Mouse (Mus musculus) MEL (cell line): ENCODE results near the gene Trim47. TPM values are rescaled to one million over a fixed set of nuclear protein-coding genes. Genes with fewer than 3 reads are reported as not detected.
"Not testable (repeated sequence)": the region's sequence is repeated elsewhere in the genome, so short reads cannot be mapped to it uniquely, and the experiment has no call there.

ENCODE experiments used
- DNase-seq: peaks from one replicate; pipeline ENCODE4 v3.0.0; 2011; ENCODE audit warnings: low read depth, low spot score
- H3K27ac ChIP-seq: 2 replicates; pipeline ENCODE4 v1.5.1; 2012; ENCODE audit warnings: low read depth, mild to moderate bottlenecking, control low read depth, low read length, moderate library complexity; ENCODE audit not compliant: control insufficient read depth
- H3K27me3 ChIP-seq, 2 experiments: fragments of 150-350 bp in 1 of 2; sonication (generic) in 1 of 2; 2 replicates each; pipeline ENCODE4 v1.6.1; 2012; ENCODE audit warnings: low read length in 2 of 2, mild to moderate bottlenecking in 2 of 2, improper control_type of control experiment in 1 of 2, moderate library complexity in 1 of 2; ENCODE audit not compliant: insufficient read depth in 2 of 2, control insufficient read depth in 1 of 2
- H3K36me3 ChIP-seq, 2 experiments: 2 replicates each; pipeline ENCODE4 v1.6.1; 2012 to 2014; ENCODE audit warnings: low read length in 2 of 2, improper control_type of control experiment in 1 of 2, inconsistent platforms in 1 of 2, mild to moderate bottlenecking in 1 of 2; ENCODE audit not compliant: insufficient read depth in 2 of 2, control insufficient read depth in 1 of 2
- H3K4me1 ChIP-seq, 2 experiments: fragments of 150-350 bp in 1 of 2; sonication (generic) in 1 of 2; 2 replicates each; pipeline ENCODE4 v1.6.1; 2012; ENCODE audit warnings: low read length in 2 of 2, improper control_type of control experiment in 1 of 2, mild to moderate bottlenecking in 1 of 2; ENCODE audit not compliant: insufficient read depth in 2 of 2, control insufficient read depth in 1 of 2
- H3K4me3 ChIP-seq, 2 experiments: fragments of 150-350 bp in 1 of 2; sonication (generic) in 1 of 2; 2 replicates each; pipeline ENCODE4 v1.5.1; 2012; ENCODE audit warnings: low read depth in 2 of 2, low read length in 2 of 2, mild to moderate bottlenecking in 2 of 2, moderate library complexity in 2 of 2, control low read depth in 1 of 2, improper control_type of control experiment in 1 of 2; ENCODE audit not compliant: control insufficient read depth in 1 of 2, insufficient read depth in 1 of 2
- H3K79me2 ChIP-seq: 2 replicates; pipeline ENCODE4 v1.6.1; 2012; ENCODE audit warnings: mild to moderate bottlenecking, low read length, moderate library complexity; ENCODE audit not compliant: control insufficient read depth, poor library complexity, insufficient read depth
- H3K9ac ChIP-seq: 2 replicates; pipeline ENCODE4 v1.6.1; 2012; ENCODE audit warnings: low read depth, mild to moderate bottlenecking, control low read depth, low read length, moderate library complexity; ENCODE audit not compliant: control insufficient read depth, poor library complexity, severe bottlenecking
- H3K9me3 ChIP-seq: fragments of 150-350 bp; sonication (generic); replicated peaks from 2 replicates; pipeline ENCODE4 v1.6.1; 2012; ENCODE audit warnings: mild to moderate bottlenecking, low read length, improper control_type of control experiment, moderate library complexity; ENCODE audit not compliant: insufficient read depth
- CHD1 ChIP-seq: IDR thresholded peaks from 2 replicates; pipeline ENCODE4 v1.6.1; 2012; ENCODE audit warnings: low read depth, mild to moderate bottlenecking, inconsistent platforms, low read length, improper control_type of control experiment
- CHD2 ChIP-seq: IDR thresholded peaks from 2 replicates; pipeline ENCODE4 v1.6.1; 2011; ENCODE audit warnings: low read length, improper control_type of control experiment
- CTCF ChIP-seq, 3 experiments: IDR thresholded peaks in 2 of 3; conservative IDR thresholded peaks in 1 of 3; 2 replicates each; pipeline ENCODE4 v1.5.1; 2011 to 2012; ENCODE audit warnings: low read length in 3 of 3, low read depth in 2 of 3, mild to moderate bottlenecking in 2 of 3, improper control_type of control experiment in 1 of 3, inconsistent platforms in 1 of 3, mixed read lengths in 1 of 3, moderate library complexity in 1 of 3; ENCODE audit not compliant: control insufficient read depth in 1 of 3, insufficient read depth in 1 of 3, poor library complexity in 1 of 3, severe bottlenecking in 1 of 3
- E2F4 ChIP-seq: IDR thresholded peaks from 2 replicates; pipeline ENCODE4 v1.6.1; 2011; ENCODE audit warnings: low read depth, low read length, improper control_type of control experiment, borderline replicate concordance
- ETS1 ChIP-seq: IDR thresholded peaks from 2 replicates; pipeline ENCODE4 v1.6.1; 2012; ENCODE audit warnings: low read depth, mild to moderate bottlenecking, inconsistent platforms, low read length, improper control_type of control experiment, moderate library complexity
- GABPA ChIP-seq: IDR thresholded peaks from 2 replicates; pipeline ENCODE4 v1.6.1; 2012; ENCODE audit warnings: low read depth, mild to moderate bottlenecking, inconsistent platforms, low read length, improper control_type of control experiment, moderate library complexity
- MEF2A ChIP-seq: IDR thresholded peaks from 2 replicates; pipeline ENCODE4 v1.6.1; 2014; ENCODE audit warnings: low read depth, mild to moderate bottlenecking, inconsistent platforms, low read length, improper control_type of control experiment; ENCODE audit not compliant: poor library complexity, insufficient replicate concordance, severe bottlenecking; ENCODE audit errors: extremely low read depth
- NELFE ChIP-seq: IDR thresholded peaks from 2 replicates; pipeline ENCODE4 v1.6.1; 2011; ENCODE audit warnings: low read depth, low read length, improper control_type of control experiment
- POLR2A ChIP-seq, 2 experiments: IDR thresholded peaks; 2 replicates each; pipeline ENCODE4 v1.6.1; 2011 to 2012; ENCODE audit warnings: low read length in 2 of 2, mild to moderate bottlenecking in 2 of 2, control low read depth in 1 of 2, improper control_type of control experiment in 1 of 2, low read depth in 1 of 2, moderate library complexity in 1 of 2; ENCODE audit not compliant: control insufficient read depth in 1 of 2, insufficient read depth in 1 of 2, poor library complexity in 1 of 2
- POLR2AphosphoS2 ChIP-seq: IDR thresholded peaks from 2 replicates; pipeline ENCODE4 v1.6.1; 2011; ENCODE audit warnings: low read length, improper control_type of control experiment
- RAD21 ChIP-seq: IDR thresholded peaks from 2 replicates; pipeline ENCODE4 v1.6.1; 2011; ENCODE audit warnings: mild to moderate bottlenecking, low read depth, low read length, improper control_type of control experiment
- RCOR1 ChIP-seq: IDR thresholded peaks from 2 replicates; pipeline ENCODE4 v1.6.1; 2012; ENCODE audit warnings: low read depth, mild to moderate bottlenecking, inconsistent platforms, low read length, improper control_type of control experiment
- SMC3 ChIP-seq: IDR thresholded peaks from 2 replicates; pipeline ENCODE4 v1.6.1; 2011; ENCODE audit warnings: low read depth, low read length, improper control_type of control experiment
- TBP ChIP-seq: IDR thresholded peaks from 2 replicates; pipeline ENCODE4 v1.8.0; 2011; ENCODE audit warnings: low read depth, low read length, improper control_type of control experiment
- USF2 ChIP-seq, 2 experiments: IDR thresholded peaks; 2 replicates each; pipeline ENCODE4 v1.6.1; 2011 to 2012; ENCODE audit warnings: improper control_type of control experiment in 2 of 2, low read length in 2 of 2, borderline replicate concordance in 1 of 2, inconsistent platforms in 1 of 2, low read depth in 1 of 2, mild to moderate bottlenecking in 1 of 2; ENCODE audit not compliant: insufficient read depth in 1 of 2
- polyA plus RNA-seq, 2 experiments: library from polyadenylated mRNA; stranded (reverse) in 1 of 2; unstranded in 1 of 2; fragments of >175 nt in 1 of 2; fragments of >200 nt in 1 of 2; gene quantifications; 2 replicates each; pipeline versions ENCODE4 v1.2.1 to v1.2.4; 2012; ENCODE audit warnings: low replicate concordance in 2 of 2, low read depth in 1 of 2; ENCODE audit not compliant: insufficient read length in 2 of 2, insufficient read depth in 1 of 2, missing spikeins in 1 of 2
- total RNA-seq: library from RNA; depleted of rRNA; stranded (reverse); fragments of 300-350 nt; gene quantifications from 2 replicates; pipeline ENCODE4 v1.2.3, GENCODE M21; 2012

Gene Trim47
- total and polyA plus RNA-seq, 3 experiments: 5.6 to 6.7 TPM; not detected in 1

DNA sequence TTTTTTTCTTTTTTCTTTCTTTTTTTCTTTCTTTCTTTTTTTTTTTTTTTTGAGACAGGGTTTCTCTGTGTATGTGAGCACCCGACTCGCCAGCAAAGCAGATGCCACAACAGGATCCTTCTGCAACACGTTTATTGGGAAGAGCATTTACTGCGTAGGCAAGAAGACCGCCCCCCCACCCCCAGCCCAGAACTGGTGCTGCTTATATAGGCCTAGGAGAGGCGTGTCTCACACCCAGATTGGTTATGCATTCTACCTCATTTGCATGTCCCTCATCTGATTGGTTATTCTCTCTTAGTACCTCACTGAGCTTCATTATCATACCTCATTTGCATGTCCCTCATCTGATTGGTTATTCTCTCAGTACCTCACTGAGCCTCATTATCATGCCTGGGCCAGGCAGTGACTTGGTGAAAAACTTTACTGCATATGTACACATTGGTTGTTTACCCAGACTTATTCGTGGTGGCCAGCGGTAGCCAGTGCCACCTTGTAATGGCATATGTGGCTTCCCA lies 5.2 kb downstream of the Trim47 start:
- not testable (repeated sequence) for H3K79me2 ChIP-seq, H3K9ac ChIP-seq, H3K27ac ChIP-seq, H3K9me3 ChIP-seq, H3K27me3 ChIP-seq, H3K4me3 ChIP-seq, H3K4me1 ChIP-seq
- peak; percentile 64 for DNase-seq
- TF ChIP-seq TBP (peak; percentile 80), POLR2A (IDR thresholded peaks at IDR 0.05; ENCODE audit: control insufficient read depth in 1 of 2, insufficient read depth in 1 of 2, low read depth in 1 of 2, low read length in 2 of 2, poor library complexity in 1 of 2) (peak in 1 of 2 experiments; percentile 42; a peak in 1 of 4 replicates)
- peaks cover 0 to 16% of the 10 kb centered on the region in 2 experiments; a peak in 2 of 4 replicates for H3K36me3 ChIP-seq

DNA sequence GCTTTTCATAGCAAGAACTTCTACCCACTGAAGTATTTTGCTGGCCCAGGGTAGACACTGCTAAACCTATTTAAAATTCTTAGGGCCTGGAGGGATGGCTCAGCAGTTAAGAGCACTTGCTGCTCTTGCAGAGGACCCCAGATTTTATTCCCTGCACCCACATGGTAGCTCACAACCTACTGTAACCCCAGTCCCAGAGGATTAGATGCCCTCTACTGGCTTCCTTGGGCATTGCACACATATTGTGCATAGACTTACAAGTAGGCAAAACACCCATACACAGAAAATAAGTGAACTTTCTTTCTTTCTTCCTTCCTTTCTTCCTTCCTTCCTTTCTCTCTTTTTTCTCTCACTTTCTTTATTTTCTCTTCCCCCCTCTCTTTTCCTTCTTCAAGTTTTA lies 9.2 kb downstream of the Trim47 start:
- peak; percentile 47 for TF ChIP-seq SMC3
- TF ChIP-seq CTCF (IDR thresholded peaks at IDR 0.05 in 2 of 3, conservative IDR thresholded peaks at IDR 0.05 in 1 of 3; ENCODE audit: control insufficient read depth in 1 of 3, insufficient read depth in 1 of 3, low read depth in 2 of 3, low read length in 3 of 3, poor library complexity in 1 of 3, severe bottlenecking in 1 of 3): peak; percentile 42 to 64 (median 59); a peak in 5 of 6 replicates
- peak; percentile 31 for TF ChIP-seq RAD21
- TF ChIP-seq MEF2A: no peak
- H3K4me1 ChIP-seq: no peaks in the 10 kb centered on the region
- no peaks in the 10 kb centered on the region for H3K79me2 ChIP-seq
- peak; percentile 73 for DNase-seq
- H3K4me3 ChIP-seq: no peak overlapping the region
- H3K27me3 ChIP-seq: no peaks in the 10 kb centered on the region
- H3K27ac ChIP-seq: no peak overlapping the region
- peaks cover 0 to 4% of the 10 kb centered on the region in 2 experiments; a peak in 1 of 4 replicates for H3K36me3 ChIP-seq
- H3K9me3 ChIP-seq: no peaks in the 10 kb centered on the region
- H3K9ac ChIP-seq: no peak overlapping the region

DNA sequence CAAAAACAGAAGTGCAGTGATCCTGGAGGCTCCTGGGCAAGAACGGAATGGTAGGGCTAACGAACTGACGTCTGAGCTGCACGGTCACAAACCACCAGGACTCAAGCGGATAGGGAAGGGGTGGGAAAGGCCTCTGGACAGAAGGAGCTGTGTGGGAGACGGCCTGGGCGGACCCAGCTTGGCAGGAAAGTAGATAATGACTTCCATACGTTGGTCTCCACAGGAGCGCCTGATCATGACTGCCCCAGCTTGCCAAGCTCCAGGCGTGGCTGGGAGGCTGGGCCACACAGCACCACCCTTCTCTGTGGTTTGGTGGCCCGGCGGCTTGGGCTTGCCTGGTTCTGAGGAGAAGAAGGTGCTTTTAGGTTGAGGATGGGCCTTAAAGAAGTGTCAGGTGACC lies 9.8 kb downstream of the Trim47 start:
- TF ChIP-seq CHD2: no peak
- TF ChIP-seq NELFE: no peak
- TF ChIP-seq E2F4: no peak
- no peak for TF ChIP-seq USF2 (IDR thresholded peaks at IDR 0.05; ENCODE audit: borderline replicate concordance in 1 of 2, insufficient read depth in 1 of 2, low read depth in 1 of 2, low read length in 2 of 2)
- TF ChIP-seq RAD21: no peak
- no peak for TF ChIP-seq CHD1
- no peak for TF ChIP-seq POLR2AphosphoS2
- no peak for TF ChIP-seq GABPA
- no peak for TF ChIP-seq ETS1
- TF ChIP-seq RCOR1: no peak
- no peak overlapping the region for H3K9ac ChIP-seq
- H3K36me3 ChIP-seq: peaks cover 0 to under 1% of the 10 kb centered on the region in 2 experiments; a peak in 1 of 4 replicates
- DNase-seq: no peak
- H3K4me1 ChIP-seq: no peaks in the 10 kb centered on the region
- no peaks in the 10 kb centered on the region for H3K27me3 ChIP-seq
- no peak overlapping the region for H3K27ac ChIP-seq
- no peaks in the 10 kb centered on the region for H3K79me2 ChIP-seq
- H3K4me3 ChIP-seq: no peak overlapping the region
- H3K9me3 ChIP-seq: no peaks in the 10 kb centered on the region
